Mouse (Mus musculus): Measurements from ENCODE around the gene Capzb. TPM values are rescaled to one million over a fixed set of nuclear protein-coding genes. Genes with fewer than 3 reads are reported as not detected.

Gene Capzb
- total RNA-seq, 2 experiments from 2014 or later, result 302 to 316 TPM

Small RNAs within 50 kb of the gene (microRNA-seq; reads per million reads assigned to microRNA genes)
- gene Gm24245 (0 reads per million in 2 experiments), gene Gm25732 (0 to 0.21 reads per million in 2 experiments)

Other genes with a start within 250 kb of the Capzb start
- not detected for gene Rnf186, start 225.8 kb upstream of the Capzb start, total RNA-seq (2021)
- gene Tmco4, start 220.0 kb upstream of the Capzb start, total RNA-seq (2021), result 1 to 10 TPM; 2.1 to 2.3 TPM
- 1 to 10 TPM; 5.7 to 7.6 TPM for gene Htr6, start 117.3 kb upstream of the Capzb start, total RNA-seq (2021)
- 10 to 100 TPM; 62.6 to 66.6 TPM for gene Nbl1, start 99.9 kb upstream of the Capzb start, total RNA-seq (2021)
- 100 to 1,000 TPM; 198 to 207 TPM for gene Minos1, start 61.8 kb upstream of the Capzb start, total RNA-seq (2021)
- gene Pqlc2, start 117.8 kb downstream of the Capzb start, total RNA-seq (2021), result 10 to 100 TPM; 15.0 to 15.8 TPM
- gene Akr7a5, start 117.8 kb downstream of the Capzb start, total RNA-seq (2021), result 10 to 100 TPM; 26.8 to 27.0 TPM
- 10 to 100 TPM; 44.3 to 47.5 TPM for gene Mrto4, start 159.7 kb downstream of the Capzb start, total RNA-seq (2021)
- 10 to 100 TPM; 83.1 to 87.3 TPM for gene Emc1, start 159.7 kb downstream of the Capzb start, total RNA-seq (2021)
- 100 to 1,000 TPM; 168 to 170 TPM for gene Ubr4, start 159.7 kb downstream of the Capzb start, total RNA-seq (2021)

Data from left cerebral cortex, adult 18-20 months (tissue).